Mouse (Mus musculus) kidney, postnatal 10 days (tissue): ENCODE measurements around the gene Car2.

Source experiments
- DNase-seq: peaks from one replicate; pipeline ENCODE4 v3.0.0; 2021; ENCODE audit warnings: mixed read lengths

Car2 gene

DNA sequence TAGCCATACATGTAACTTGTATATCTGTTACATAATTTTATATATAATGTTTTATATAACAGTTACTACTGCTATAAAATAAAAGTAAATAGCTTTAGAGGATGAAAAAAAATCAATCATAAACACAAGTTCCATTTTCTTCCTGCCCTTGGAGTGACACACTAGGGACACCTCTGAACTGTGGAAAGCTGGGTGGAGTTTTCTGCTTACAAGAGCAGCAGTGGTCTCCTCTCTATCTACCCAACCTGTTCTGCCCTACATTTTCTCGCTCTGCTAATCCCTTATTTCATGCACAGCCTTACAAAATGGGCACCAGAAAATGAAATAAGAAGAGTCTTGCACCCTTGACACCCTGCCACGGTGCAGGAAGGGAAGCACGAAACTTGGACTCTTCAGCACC, 6.8 kb upstream of the Car2 start:
- no peak for DNase-seq

DNA sequence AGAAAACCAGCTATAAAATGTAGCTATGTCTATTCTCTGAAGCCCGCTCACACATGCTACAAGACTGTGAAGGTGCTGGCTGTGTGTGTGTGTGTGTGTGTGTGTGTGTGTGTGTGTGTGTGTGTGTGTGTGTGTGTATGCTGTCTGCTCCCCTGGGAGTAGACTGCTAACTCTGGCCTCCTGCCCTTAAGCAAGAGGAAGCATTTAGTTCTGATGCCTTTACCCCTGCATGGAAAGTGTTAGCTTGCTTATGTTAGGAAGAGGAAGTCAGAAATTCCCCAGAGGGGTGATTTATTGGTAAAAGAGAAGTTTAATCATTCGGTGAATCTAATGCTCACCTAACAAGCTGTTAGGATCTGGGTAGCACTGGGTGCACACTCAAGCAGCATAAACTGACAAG, 5.8 kb upstream of the Car2 start:
- no peak for DNase-seq

DNA sequence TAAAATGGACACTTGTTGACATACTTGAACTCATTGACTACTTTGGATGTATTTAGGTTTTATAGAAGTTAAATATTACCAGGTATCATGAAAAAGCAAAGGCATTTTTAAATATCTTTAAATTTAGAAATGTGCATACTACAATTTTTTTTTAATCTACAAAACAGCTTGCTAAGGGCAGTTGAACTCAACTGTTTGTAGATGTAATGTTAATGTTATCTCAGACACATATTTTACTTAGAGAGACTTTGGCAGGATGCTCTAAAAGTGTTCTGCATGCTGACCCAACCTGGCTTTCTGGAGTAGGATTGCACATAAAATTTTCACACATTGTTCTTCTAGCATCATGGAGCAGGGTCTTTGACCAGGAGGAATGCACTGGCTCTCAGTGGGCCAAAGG, 4.1 kb upstream of the Car2 start:
- DNase-seq = no peak

DNA sequence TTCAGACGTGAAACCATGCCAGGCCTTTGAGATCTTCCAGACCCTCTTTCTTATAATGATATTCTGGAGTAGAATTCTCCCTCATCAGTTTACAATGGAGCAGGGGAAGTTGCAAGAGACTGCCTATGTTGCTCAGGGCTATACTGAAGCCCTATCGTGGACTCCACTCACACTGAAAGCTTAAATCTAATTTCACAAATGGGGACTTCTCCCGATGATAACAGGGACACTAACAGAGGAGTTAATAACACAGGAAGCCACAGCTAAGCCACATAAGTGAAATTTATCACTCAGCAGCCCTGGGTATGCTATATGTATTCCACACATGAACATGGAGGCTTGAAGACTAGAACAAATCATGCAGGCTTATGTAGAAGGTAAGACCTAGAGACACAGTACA, 3.3 kb upstream of the Car2 start:
- no peak for DNase-seq

DNA sequence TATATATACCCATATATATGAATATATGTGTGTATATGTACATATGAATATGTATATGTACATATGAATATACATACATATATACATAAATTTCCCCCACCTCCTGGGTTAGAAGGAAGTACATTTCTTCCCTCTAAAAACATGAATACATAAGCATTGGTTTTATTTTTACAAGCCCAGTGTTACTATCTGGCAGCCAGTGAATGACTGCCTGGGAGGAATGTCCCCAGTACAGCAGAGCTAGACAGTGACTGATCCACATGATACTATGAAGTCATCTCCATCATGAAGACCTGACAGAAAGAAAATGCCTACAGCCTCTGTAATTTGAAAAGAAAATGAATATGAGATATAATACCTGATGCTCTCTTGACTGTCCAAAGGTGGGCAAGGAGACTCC, 1.2 kb upstream of the Car2 start:
- DNase-seq = no peak

DNA sequence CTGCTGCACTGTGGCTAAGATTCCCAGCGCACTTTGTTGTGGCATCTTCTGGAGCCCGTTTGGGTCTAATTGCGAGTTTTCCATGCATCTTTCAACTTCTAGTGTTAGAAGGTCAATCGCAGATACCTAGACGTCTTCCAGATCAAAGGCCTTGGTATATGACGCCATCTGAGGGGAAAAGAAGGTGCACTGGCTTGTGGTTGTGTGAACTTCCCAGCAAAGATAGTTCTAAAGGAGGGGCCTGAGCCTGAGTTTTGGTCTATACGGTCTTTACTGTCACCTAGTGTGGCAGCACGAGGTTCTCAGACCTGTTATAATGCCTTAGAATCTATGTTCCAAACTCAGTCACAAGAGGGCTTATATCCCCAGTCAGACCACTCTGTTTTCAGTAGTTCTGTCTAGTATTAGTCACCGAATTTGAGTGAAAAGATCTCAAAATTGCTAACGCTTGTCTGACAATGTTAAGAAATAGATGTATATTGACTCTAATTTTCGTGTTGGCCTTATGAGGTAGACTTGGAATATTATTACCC, 1.1 kb downstream of the Car2 start:
- no peak for DNase-seq

DNA sequence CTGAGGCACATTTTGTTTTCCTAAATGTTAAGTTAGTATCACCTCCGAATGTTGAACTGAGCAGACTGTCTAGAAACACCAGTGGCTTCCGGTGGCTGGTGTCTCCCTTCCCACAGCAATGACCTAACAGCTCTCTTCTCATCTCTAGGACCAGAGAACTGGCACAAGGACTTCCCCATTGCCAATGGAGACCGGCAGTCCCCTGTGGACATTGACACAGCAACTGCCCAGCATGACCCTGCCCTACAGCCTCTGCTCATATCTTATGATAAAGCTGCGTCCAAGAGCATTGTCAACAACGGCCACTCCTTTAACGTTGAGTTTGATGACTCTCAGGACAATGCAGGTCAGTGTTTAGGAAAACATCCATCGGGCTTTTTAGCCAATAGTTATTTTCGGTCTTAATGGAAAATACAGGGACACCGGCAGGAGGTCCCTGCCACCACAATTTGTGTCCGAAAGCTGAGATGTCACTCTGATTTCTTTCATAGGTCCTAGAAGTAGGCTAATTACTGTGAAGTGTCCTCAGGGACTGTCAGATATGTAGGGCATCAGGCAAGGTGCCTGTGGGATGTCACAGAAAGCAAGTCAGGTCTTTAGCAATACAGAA, 1.7 kb downstream of the Car2 start:
- no peak for DNase-seq

DNA sequence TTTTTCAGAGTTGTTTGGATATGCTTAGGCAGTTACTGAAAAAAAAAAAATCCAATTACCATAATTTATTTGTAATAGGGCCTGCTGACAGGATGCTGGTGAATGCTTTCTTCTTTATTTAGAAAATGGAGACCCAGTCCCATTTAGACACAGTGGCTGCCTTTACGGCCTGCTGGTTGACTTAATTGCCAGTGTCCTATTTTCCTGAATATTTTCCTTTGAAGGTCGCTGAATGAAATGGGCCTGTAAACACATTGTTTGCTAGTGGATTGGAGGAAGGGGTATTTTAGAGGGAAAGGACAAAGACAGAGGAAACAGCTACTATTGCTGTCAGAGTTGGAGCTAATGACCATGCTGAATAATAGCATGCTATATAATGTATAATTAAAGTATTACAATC, 2.5 kb downstream of the Car2 start:
- no peak for DNase-seq

DNA sequence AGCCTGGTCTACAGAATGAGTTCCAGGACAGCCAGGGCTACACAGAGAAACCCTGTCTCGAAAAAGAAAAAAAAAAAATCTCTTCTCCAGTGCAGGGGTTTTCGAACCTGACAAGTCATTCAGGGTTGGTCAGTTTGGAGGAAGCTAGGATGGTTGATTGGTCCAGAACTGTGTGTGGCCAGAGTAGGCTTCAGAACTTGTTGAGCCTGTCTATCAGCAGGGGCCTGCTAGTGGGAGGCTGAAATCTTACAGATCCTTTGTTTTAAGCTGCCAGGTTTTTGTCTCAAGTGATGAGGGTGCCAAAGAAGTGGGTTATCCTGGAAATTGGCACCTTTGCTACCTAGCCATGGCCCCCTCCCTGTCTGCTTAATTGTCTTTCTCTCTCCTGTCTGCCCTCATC, 3.0 kb downstream of the Car2 start:
- DNase-seq = no peak

DNA sequence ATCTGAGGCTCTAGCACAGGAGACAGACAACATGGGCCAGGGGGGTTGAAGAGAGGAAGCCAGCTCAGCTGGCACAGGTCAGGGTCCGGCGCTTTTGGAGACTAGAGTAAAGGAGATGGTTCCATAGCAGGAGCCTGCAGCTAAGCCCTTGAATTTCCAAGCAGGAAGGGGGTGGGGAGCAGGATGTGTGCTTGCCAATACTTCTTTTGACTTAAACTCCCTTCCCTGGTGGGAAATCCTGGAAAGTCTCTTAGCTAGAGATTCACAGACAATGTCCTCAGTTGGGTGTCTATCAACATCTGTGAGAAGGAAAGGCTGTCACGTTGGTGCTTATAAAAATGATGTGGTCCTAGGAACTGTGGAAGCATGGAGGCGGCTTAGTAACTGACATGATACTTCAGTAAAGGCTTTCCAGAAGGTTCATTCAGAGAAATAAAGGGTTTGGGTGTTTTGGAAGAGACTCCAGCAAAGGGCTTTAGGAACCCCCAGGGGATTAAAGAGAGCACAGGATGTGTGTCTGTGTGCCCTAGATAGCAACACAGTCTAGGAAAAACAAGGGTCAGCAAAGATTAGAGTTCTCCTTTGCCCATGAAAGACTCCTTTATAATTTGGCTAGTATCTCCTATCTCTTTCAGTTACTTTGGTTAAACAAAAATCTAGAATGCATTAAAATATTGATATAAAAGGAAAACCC, 3.8 kb downstream of the Car2 start:
- DNase-seq = peak; percentile 34

DNA sequence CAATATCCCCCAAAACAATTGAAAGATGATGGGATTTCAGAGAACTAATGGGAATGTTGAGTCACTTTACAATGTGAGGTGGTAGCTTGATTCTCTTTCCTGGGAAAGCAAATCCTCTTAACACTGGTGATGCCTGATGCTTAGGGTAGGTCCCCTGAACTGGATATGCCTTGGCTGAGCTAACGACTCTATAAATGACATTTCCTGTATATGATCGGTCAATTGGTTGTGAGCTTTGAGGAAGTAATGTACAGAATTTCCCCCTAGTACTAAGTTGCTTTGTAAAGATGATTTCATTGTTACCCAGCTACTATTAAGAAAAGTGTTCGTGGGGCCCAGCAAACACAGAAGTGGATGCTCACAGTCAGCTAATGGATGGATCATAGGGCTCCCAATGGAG, 6.9 kb downstream of the Car2 start:
- no peak for DNase-seq

DNA sequence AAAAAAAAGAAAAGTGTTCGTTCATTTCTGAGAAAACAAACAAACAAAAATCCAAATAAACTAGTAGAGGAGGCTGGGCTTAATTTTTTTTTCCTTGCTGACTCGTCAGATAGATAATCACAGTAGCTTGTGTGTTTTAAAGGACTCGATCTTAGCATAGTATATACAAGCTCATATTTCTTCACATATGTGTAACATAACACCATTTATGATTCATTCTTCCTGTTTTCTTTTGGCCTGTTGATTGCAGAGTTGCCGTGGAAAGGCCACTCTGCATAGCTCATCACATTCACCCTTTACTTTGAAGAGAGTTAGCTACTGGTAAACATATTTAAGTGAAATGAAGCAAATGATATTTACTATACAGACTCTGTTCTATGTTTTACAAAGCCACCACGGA, 7.6 kb downstream of the Car2 start:
- DNase-seq = no peak

DNA sequence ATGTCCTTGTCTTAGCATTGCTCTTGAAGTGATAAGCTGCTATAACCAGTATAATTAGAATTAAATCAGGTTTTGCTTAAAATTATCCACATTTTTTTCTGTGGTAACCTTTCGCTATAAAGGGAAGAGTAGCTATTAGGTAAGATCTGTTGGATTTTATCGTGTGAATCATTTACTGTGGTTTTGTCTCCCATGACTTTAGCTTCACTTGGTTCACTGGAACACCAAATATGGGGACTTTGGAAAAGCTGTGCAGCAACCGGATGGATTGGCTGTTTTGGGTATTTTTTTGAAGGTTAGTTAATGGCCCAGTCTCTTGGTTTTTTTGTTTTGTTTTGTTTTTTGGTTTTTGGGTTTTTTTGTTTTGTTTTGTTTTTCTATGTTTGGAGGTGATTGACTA, 9.3 kb downstream of the Car2 start:
- no peak for DNase-seq

DNA sequence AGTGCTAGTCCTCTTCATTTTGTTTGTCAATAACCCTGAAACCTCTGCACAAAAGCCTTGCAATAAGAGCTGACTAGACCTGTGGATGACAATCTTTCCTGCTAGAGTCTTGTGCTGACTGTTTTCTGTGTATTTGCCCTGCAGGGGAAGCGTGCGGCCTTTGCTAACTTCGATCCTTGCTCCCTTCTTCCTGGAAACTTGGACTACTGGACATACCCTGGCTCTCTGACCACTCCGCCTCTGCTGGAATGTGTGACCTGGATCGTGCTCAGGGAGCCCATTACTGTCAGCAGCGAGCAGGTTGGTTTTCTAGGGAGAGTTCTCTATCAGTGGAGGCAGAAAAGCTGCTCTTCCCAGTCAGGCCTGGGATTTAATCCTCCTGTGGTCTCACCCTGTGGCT, 11.7 kb downstream of the Car2 start:
- peak; percentile 53 for DNase-seq

DNA sequence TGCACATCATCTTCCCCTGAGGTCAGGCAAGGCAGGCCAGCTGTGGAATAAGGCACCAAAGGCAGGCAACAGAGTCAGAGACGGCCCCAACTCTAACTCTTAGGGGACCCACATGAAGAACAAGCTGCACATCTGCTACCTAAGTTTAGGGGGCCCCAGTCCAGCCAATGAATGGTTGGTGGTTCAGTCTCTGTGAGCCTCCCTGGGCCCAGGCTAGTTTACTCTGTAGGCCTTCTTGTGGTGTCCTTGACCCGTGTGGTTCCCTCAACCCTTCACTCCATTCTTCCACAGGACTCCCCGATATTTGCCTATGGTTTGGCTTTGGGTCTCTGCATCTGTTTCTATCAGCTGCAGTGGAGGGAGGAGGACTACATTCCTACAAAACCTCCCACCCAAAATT, 17.3 kb downstream of the Car2 start:
- DNase-seq = no peak

DNA sequence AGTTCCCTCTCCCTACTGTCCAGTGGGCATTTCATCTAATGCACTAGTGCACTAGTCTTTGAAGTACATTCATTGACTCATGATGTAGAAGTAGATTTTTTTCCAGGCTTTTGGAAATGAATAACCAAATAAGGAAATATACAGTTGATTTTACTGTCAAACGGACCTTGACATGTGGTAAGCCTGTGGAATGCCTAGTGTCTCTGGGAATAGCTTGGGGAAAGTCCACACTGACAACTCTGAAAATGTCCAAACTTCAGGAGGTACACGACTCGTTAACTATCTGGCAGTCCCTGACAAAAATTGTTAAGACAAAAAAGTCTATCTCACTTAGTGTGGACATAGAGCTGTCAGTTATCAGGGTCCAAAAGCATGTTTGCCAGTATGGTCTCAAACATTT, 18.1 kb downstream of the Car2 start:
- no peak for DNase-seq

DNA sequence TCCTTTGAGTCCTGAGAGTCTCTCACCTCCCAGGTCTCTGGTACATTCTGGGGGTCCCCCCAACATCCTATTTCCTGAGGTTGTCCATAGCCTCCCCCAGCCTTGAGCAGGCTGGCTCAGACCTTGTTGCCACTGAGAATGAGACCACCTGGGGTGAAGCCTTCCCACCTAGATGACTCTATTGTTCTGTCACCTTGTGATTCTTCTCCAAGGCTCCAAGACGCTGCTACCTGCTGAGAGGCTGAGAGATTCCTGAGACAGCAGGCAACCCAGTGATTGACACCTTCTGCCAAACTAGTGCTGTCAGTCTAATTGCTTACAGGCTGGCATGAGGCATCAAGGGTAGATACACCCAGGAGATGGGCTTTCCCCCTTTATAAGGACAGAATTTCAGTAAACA, 21.2 kb downstream of the Car2 start:
- no peak for DNase-seq

DNA sequence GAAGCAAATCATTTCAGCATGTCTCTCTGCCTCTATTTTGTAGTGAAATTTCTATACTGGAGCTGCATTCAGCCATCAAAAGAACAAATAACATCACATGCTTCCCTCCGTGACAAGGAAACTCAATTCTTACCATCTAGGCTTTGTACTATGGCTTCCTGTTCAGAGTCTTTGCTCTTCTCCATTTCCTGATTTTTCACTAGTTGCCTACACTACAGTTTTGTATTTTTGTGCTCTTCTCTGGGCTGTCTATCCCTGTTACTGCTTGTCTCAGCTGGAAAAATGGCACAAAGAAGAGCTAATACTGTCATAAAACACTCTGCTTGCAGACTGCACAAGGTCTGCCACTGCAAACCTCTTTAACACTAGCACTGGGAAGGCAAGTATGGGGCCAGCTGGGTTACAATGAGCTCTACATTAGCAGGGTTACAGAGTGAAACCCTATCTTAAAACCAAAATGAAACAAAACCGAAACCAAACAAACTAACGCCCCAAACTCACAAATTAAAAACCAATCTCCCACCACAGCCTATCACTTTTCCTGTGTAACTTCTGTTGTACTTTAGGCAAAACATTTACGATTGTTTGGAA, 26.0 kb downstream of the Car2 start:
- DNase-seq = no peak

DNA sequence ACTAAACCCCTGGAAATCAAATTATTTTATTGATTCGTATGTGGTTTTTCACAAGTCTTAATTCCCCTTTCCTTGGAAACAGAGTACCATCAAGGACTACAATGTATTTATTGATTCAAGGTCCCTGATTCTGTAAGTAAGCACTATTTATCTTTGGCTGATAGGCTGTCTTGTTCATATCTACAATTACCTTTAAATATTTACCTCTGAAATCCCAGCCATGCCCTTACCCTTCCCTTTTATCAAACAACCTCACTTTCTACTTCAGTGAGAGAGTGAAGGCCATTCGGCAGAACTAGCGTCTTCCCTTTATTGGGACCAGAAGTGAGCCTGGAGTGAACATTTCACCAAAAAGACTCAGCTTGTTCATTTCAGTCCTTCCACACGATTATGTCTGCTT, 27.7 kb downstream of the Car2 start:
- no peak for DNase-seq

DNA sequence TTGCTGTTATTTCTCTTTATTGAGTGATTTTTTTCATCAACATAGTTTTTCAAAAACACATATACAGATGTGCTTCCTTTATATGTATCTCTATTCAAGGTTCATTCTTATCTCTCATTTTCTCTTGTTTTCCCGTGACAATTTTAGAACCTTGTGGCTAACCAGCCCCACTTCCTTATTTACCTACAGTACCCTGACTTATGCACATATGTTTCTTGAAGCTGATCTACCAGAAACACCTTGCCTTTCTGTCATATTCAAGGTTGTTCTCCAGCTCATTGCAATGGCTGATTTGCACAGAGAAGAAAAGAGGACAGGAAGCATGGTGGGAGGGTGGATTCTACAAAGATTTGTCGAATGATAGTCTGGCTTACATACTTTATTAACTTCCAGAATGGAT, 29.3 kb downstream of the Car2 start:
- no peak for DNase-seq

DNA sequence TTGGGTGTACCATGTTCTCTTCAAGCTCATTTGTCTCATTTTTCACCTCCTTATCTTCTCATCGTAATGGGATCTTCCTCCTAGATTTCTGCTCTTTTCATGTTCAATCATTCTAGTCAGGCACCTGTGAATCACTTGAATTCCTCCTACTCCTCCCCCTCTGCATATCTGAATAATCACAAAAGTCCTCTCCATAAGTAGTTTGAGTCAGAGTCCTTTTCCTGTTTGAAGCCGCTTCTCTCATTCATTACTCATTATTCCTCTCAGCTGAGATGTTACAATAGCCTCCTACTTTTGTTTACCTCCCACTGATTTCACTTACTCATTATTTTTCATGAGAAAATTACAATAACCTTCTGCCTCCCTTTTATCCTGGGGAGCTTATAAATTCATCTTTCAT, 31.2 kb downstream of the Car2 start:
- DNase-seq = no peak

DNA sequence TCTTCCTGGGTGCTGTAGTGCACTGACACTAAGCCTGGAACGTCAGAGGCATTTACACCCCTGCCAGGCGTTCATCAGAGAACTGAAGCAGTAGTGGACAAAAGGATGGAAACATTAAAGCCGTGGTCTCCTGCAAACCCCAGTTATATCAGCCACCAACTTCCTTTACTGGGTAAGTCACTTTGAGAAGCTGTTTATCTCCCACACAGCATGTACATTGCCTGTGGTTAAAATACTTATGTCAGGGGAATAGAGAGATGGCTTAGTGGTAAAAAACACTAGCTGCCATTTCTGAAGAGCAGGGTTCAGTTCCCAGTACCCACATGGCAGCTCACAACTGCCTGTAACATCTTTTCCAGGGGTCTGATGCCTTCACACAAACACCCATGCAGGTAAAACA, 58.6 kb downstream of the Car2 start:
- DNase-seq = no peak

DNA sequence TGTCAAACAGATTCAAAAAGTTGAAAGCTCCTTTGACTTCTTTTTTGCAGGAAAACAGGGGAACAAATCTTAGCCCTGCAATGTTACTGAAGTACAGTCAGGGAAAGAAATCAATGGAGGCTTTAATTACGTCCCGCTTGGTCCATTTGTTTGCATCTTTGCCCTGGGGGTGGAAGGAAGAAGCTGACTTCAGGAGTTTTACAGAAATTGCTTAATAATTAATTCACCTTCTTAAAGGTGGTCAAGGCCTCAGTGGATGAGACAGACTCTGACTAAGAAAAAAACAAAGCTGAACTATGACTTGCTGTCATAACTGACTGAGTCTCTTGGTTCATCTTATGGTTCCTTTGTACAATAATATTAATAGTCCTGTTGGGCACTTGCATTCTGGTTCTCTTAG, 59.6 kb downstream of the Car2 start:
- no peak for DNase-seq

DNA sequence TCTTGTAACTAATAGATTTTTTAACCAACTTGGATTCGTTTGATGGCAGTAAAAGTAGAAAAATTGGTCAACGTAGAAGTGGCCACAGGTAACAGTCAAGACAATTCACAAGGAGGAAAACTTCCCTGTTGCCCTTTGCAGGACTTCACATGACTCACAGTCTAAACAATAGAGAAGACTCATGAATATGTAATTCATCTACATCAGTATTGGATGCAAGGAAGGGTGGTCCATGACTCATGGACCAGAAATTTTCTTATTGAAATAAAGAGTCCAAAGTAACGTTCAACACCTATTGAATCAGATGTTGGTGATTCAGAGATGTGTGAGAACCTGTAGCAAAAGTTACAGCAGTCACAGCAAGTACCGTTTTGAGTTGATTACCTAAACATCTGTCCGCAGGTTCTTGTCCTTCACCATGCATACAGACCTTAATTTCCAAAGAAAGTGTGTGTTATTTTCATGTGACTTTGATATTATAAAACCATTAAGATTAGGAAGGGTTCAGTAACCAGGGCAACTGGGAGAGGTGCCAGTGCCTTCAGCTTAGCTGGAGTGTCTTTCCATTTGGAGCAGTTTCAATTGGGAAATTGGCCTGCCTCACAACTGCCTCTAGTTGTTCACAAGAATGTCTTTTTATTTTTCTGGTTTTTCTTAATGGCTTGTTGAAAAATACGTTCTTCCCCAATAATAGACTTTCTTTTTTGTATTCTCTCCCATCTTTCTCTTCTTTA, 62.2 kb downstream of the Car2 start:
- peak; percentile 32 for DNase-seq
